Mouse (Mus musculus): ENCODE data around the gene Smad3. TPM values are rescaled to one million over a fixed set of nuclear protein-coding genes. Genes with fewer than 3 reads are reported as not detected.

Smad3 gene
- polyA plus RNA-seq, 1 experiment, result 17.1 TPM

DNA sequence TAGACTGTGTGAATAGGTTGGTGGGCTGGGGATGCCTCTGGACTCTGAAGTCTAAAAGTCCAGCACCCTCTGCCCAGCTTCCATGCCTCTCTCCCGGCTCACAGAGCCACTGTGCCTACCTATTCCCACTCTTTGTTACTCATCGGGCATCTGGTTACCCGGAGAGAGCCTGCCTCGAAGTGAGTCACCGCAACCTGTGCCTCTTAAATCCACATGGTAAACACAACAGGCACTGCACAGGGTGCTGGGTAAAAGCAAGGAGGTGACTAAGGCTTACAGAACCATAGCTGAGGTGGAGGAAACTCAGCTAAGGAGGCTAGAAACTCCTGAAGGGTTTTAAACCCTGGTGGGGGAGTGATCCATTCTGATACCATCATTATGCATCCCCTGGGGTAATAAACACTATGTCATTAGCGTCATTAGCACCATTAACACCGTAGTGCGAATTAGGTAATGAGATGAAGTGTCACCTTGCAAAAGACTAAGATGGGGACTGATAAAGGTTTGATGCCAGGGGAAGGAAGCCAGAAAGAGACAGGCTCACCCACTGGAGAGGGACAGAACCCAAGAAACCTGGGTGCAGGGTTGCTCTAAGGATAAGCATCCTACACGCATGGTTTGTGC is 38.9 kb downstream of the Smad3 start:
- H3K27ac ChIP-seq (ENCODE audit: control insufficient read depth, insufficient read depth, low read depth, low read length, poor library complexity), result no peak overlapping the region
- 82% methylated on average over 9 of the region's 9 CpGs for WGBS
- peaks cover 25% of the 10 kb centered on the region for H3K4me1 ChIP-seq (ENCODE audit: control insufficient read depth, insufficient read depth, low read length)
- no peak overlapping the region for H3K4me3 ChIP-seq (replicated peaks; ENCODE audit: control insufficient read depth, low read depth, low read length)
- TF ChIP-seq POLR2A (IDR thresholded peaks at IDR 0.05; ENCODE audit: borderline replicate concordance, control insufficient read depth, low read depth, low read length) (no peak), CTCF (IDR thresholded peaks at IDR 0.05; ENCODE audit: control insufficient read depth, insufficient read depth, low read length) (no peak)

DNA sequence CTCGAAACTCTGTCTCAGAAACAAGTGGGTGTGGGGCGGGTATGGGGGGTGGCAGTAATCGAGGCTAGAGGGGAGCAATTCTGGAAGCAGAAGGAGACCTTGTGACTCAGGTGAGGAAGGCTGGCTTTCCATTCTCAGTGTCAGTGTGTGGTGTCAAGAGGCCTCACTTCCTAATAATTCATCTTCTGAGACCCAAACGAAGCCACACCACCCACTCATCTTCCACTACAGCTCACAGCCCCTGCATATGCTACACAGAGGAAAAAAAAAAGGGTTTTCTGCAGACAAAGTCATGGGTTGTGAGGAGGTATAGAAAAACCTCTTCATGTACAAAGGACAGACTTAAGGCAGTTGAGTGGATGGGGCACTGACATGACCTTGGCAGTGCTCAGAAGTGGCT is 39.6 kb downstream of the Smad3 start:
- H3K4me3 ChIP-seq (replicated peaks; ENCODE audit: control insufficient read depth, low read depth, low read length), result no peak overlapping the region
- 75% methylated on average over 4 of the region's 4 CpGs for WGBS
- no peak overlapping the region for H3K27ac ChIP-seq (ENCODE audit: control insufficient read depth, insufficient read depth, low read depth, low read length, poor library complexity)
- H3K4me1 ChIP-seq (ENCODE audit: control insufficient read depth, insufficient read depth, low read length), result peaks cover 25% of the 10 kb centered on the region
- TF ChIP-seq POLR2A (IDR thresholded peaks at IDR 0.05; ENCODE audit: borderline replicate concordance, control insufficient read depth, low read depth, low read length) (no peak), CTCF (IDR thresholded peaks at IDR 0.05; ENCODE audit: control insufficient read depth, insufficient read depth, low read length) (no peak)

DNA sequence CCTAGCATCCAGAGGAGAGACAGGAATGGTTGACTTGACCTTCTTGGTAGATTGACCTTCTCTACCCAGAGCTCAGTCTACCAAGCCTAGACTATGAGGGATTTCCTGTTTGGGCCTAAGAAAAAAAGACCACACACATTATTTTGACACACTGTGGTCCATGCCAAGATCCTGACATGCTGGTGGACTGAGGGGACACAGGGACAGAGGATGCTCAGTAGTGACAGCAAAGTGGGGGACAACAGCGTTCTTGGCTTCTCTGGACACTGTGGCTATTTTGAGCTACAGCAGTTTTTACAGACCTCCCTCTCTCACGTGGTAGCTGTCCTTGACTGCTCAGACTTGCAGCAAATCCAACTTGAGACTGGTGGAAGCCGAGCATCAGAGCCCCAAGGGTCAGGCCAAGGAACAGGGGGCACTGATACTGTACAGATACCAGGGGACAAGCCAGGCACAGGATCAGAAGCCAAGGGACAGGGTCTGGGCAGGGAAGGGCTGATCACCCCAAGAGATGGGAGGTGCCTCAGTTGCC is 40.3 kb downstream of the Smad3 start:
- TF ChIP-seq POLR2A (IDR thresholded peaks at IDR 0.05; ENCODE audit: borderline replicate concordance, control insufficient read depth, low read depth, low read length) (no peak), CTCF (IDR thresholded peaks at IDR 0.05; ENCODE audit: control insufficient read depth, insufficient read depth, low read length) (no peak)
- Histone ChIP-seq H3K4me3 (replicated peaks; ENCODE audit: control insufficient read depth, low read depth, low read length) (no peak overlapping the region), H3K27ac (ENCODE audit: control insufficient read depth, insufficient read depth, low read depth, low read length, poor library complexity) (no peak overlapping the region), H3K4me1 (ENCODE audit: control insufficient read depth, insufficient read depth, low read length) (peaks cover 23% of the 10 kb centered on the region)
- WGBS, result 64% methylated on average over 3 of the region's 3 CpGs

DNA sequence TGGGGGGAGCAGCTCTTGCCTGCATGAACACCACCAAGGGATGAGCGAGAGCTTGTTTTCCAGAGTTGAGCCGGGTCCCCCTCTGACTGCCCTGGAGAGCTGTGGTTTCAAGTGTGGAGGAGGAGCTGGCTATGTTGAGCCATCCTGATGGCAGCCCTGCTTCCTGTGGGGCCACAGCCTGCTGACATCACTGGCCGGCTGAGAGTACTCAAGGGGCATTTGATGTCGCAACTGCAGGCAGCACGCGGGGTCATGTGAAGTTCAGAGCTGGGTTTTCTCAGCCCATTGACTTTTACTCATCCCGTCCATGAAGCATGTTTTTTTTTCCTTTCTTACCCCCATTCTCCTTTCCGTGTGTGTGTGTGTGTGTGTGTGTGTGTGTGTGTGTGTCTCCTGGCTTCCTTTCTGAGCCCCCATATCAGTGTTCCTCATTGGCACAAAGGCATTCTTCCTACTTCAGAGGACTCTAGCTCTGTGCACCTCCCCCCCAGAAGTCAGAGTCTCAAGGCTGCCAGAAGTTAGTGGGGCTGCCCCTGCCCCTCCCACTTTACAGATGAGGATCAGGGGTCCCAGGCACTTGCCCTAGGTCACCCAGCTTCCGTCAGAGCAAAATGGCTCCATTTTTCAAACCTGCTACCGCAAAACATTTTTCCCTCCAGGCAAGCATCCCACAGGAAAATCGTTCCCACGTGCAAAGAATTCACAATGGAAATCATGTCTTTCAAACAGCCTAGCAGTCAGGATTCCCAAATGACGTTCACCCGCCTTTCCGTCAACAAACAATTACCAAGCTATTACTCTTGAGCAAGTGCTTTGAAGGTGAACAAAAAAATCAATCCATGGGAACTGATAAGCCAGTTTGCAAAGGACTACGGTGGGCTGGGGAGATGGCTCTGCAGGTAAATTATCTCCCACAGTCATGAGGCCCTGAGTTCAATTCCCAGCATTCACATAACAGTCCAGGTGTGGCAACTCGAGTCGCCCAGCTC is 41.4 kb downstream of the Smad3 start:
- H3K4me3 ChIP-seq (replicated peaks; ENCODE audit: control insufficient read depth, low read depth, low read length), result no peak overlapping the region

DNA sequence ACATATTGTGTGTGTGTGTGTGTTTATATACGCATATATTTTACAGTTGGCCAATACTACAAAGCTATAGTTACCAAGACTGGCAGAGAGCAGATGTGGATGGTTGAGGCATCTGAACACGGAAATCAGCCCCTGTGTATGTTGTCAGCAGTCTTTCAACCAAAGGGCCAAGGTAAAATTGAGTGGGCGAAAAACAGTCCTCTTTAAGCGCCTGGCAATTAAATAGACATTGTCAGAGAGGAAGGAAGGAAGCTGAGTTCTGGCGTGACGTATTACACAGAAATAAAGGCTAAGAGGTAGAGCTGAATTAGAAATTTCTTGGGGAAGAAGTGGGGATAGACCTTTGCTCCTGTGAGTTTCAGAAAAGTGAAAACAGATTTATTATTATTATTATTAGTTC is 43.2 kb downstream of the Smad3 start:
- H3K4me3 ChIP-seq (replicated peaks; ENCODE audit: control insufficient read depth, low read depth, low read length), result no peak overlapping the region
- WGBS, result 48% methylated on average over 6 of the region's 6 CpGs
- H3K4me1 ChIP-seq (ENCODE audit: control insufficient read depth, insufficient read depth, low read length), result peaks cover 9% of the 10 kb centered on the region
- TF ChIP-seq CTCF (IDR thresholded peaks at IDR 0.05; ENCODE audit: control insufficient read depth, insufficient read depth, low read length) (no peak), POLR2A (IDR thresholded peaks at IDR 0.05; ENCODE audit: borderline replicate concordance, control insufficient read depth, low read depth, low read length) (no peak)
- H3K27ac ChIP-seq (ENCODE audit: control insufficient read depth, insufficient read depth, low read depth, low read length, poor library complexity), result no peak overlapping the region

More for the DNA sequence above, 41.4 kb downstream of the Smad3 start:
- TF ChIP-seq POLR2A (IDR thresholded peaks at IDR 0.05; ENCODE audit: borderline replicate concordance, control insufficient read depth, low read depth, low read length), result peak; percentile 45; the same call in 1 of the 2 replicates
- TF ChIP-seq CTCF (IDR thresholded peaks at IDR 0.05; ENCODE audit: control insufficient read depth, insufficient read depth, low read length), result no peak
- Histone ChIP-seq H3K4me1 (ENCODE audit: control insufficient read depth, insufficient read depth, low read length) (peaks cover 18% of the 10 kb centered on the region), H3K27ac (ENCODE audit: control insufficient read depth, insufficient read depth, low read depth, low read length, poor library complexity) (peak overlapping the region; percentile 32; the same call in 1 of the 2 replicates)
- 41% methylated on average over 18 of the region's 18 CpGs for WGBS

DNA sequence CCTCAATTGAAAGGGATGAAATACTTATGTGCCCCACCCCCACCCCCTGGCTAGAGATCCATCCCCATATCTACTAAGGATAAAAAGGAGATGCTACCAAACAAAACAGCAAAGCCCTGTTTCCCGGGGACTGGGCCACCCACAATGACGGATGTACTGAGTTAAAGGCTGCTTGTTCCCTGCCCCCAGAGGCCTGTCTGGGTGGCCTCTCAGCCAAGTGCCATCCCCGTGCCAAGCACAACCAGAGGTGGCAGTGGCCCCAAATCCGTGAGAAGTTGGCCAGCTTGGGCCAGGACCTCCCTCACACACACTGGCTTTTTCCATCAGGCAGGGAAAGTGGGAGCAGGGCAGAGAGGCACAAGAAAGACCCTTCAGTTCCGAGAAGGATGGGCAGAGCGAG is 45.0 kb downstream of the Smad3 start:
- WGBS, result 77% methylated on average over 6 of the region's 6 CpGs
- H3K27ac ChIP-seq (ENCODE audit: control insufficient read depth, insufficient read depth, low read depth, low read length, poor library complexity), result no peak overlapping the region

DNA sequence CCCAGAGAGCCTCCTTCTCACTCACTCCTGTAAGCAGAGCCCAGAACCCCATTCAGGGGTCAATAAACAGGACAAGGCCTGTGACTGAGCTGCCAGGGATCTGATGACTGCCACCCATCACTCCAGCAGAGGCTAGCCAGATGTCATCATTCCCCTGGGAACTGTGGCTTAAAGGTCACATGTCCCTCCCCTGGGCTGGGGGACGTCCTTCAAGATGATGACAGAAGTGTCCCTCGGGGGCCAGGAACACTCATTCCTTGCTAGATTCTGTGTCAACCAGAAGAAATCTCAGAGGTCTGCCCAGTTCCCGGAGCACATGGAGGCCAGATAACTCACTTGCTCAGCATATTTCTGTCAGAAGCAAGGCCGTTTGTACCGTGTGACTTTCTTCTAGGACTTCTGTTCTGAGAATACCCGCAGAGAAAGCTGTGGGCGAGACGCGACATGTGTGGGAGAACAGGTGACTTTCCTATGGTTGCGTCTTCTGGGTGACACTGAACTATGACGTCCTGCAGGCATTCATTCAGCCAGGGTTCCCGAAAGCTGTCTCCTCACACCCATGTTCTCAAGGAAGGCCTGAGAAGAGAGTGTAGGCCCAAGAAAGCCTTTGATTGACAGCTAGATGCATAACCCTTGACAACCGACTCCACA is 46.1 kb downstream of the Smad3 start:
- no peak overlapping the region for H3K4me3 ChIP-seq (replicated peaks; ENCODE audit: control insufficient read depth, low read depth, low read length)
- WGBS, result 83% methylated on average over 13 of the region's 13 CpGs
- no peak for TF ChIP-seq POLR2A (IDR thresholded peaks at IDR 0.05; ENCODE audit: borderline replicate concordance, control insufficient read depth, low read depth, low read length)
- no peak for TF ChIP-seq CTCF (IDR thresholded peaks at IDR 0.05; ENCODE audit: control insufficient read depth, insufficient read depth, low read length)
- H3K4me1 ChIP-seq (ENCODE audit: control insufficient read depth, insufficient read depth, low read length), result peaks cover 8% of the 10 kb centered on the region
- H3K27ac ChIP-seq (ENCODE audit: control insufficient read depth, insufficient read depth, low read depth, low read length, poor library complexity), result no peak overlapping the region

More for the DNA sequence above, 45.0 kb downstream of the Smad3 start:
- Histone ChIP-seq H3K4me3 (replicated peaks; ENCODE audit: control insufficient read depth, low read depth, low read length) (no peak overlapping the region), H3K4me1 (ENCODE audit: control insufficient read depth, insufficient read depth, low read length) (peaks cover 10% of the 10 kb centered on the region)
- no peak for TF ChIP-seq CTCF (IDR thresholded peaks at IDR 0.05; ENCODE audit: control insufficient read depth, insufficient read depth, low read length)
- TF ChIP-seq POLR2A (IDR thresholded peaks at IDR 0.05; ENCODE audit: borderline replicate concordance, control insufficient read depth, low read depth, low read length), result no peak

Measured in bone marrow, adult 2 months (tissue).